Mouse (Mus musculus) kidney, postnatal 4 days (tissue): ENCODE data around the gene Helz.

Experiments used
- DNase-seq, 2 experiments: peaks; one replicate each; pipeline ENCODE4 v3.0.0; 2021; ENCODE audit warnings: mixed read lengths in 2 of 2

The Helz gene

DNA sequence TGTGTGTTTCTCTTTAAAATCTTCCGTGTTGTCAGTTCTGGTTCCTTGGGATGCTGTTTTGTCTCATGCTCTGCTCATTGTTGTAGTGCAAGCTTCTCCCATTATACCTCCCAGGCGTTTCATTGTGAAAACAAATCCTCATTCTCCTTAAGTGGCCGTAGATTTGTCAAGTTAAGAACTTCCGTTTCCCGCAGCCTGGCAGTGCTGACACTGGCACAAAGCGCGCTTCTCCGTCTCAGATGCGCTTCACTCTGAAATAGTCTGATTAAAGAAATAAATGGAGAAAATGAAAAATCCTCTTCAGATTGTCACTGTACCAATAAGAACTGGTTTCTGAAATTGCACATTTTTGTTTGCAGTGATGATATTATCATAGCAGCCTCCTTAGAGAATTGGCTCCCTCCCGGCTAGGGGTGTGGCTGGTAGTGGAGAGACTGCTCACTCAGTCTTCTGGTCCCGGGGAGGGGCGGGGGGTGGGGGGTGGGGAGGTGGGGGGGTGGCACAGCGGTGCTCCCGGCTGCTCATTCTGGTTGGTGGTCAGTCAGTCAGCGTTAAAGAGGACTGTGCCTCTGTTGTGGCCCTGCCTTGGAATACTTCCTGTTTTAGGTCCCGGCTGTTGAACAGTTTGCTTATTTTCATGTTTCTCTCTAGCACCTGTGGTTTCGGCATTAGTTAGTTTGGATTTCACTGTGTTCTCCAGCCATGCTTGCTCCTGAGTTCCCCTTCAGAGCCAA lies 128.6 kb downstream of the Helz start:
- no peak for DNase-seq

DNA sequence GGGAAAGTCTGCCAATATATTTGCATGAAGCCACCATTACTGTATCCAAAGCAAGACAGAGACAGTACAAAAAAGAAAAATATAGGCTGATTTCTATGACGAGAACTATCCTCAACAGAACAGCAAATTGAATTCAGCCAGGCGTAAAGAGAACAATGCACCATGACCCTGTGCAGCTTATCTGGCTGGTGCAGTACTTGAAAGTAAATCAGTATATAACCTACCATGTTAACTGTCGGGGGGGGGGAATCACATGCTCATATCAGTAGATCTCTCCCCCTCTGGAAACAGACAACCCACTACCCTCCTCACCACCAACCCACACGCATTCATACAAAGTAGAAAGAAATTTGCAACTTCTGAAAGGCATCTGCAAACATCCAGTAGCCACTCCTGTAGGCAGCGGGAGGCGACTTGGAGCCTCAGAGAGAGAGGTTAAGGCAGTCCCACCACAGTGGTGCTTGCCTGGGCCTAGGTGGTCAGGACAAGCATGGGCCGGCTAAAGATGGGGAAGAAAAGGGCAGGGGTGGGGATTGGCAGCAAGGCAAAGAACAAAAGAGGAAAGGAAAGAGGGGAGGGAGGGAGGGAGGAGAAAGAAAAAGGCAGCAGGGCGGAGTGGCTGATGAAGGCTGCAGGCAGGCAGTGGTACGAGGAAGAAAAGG lies 135.1 kb downstream of the Helz start:
- DNase-seq = no peak

DNA sequence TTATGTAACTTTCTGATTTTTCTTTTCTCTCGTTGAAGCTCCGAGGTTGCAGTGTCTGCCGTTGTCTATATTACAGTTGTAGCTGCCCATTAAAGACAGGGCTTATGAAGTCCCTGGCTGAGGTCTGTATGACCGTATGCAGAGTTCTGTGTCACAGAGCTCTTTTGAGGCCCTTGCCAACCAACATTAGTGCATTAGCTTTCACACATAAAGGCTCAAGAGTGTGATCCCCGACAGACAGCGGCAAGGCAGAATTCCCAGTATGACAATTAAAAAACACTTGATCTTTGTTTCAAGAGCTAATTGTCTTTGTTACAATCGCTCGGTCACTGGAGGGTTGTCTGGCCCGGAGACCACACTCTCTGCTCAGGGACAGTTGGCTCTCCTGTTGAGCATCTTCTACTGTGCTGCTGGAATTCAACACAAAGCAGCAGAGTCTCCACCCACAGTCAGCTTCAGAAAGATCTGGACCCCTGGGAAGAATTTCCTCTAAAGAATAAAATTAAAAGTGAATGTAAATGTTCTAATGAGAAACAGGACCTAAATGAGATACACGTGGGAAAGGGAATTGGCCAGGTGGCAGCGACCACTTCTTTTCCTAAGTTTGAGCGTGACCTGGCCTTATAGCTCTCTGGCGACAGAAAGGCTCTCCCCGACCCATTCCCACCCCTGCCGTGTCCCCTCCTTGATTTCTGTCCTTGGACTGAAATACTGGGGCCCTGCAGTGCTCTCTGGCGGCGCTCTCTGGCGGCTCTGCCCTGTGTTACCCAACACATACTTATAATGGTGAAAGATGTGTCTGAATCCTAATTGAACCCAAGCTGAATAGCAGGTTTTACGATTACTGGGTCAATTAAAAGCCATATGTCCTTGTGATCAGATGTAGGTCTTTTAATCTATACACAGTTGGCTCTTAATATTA lies 136.1 kb downstream of the Helz start:
- DNase-seq = no peak

DNA sequence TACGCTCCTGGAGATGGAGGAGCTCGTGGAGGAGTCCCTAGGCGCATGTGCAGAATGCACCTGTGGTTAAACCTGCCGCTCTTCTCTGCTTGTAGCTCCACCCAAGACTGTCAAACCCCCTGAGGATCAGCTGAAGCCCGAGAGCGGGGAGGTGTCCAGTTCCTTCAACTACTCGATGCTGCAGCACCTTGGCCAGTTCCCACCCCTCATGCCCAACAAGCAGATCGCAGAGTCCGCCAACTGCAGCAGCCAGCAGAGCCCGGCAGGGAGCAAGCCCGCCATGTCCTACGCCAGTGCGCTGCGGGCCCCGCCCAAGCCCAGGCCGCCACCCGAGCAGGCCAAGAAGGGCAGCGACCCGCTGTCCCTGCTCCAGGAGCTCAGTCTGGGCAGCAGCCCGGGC lies 138.6 kb downstream of the Helz start:
- no peak for DNase-seq

GRCm38 (mm10) chr11:107688480-107688879 lies 140.8 kb downstream of the Helz start:
- peak in 1 of 2 experiments; percentile 24 for DNase-seq

DNA sequence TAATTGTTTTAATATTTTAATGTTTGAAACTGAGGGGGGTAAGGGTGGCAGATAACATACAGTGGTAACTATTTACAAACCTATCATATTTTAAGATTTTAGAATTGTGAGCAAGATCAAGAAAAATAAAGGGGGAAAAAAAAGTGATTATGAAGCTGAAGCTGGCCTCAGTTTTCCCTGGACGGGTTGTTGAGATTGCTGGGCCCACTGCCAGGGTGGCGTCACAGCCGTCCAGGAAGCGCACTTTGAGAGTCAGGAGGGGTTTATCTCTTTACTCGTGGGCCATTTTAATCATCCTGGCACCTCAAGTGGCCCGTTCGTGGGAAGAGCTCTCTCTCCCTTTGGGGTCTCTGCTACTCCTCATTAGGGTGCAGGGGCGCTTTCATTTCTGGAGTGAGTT lies 143.8 kb downstream of the Helz start:
- peak; percentile 25 to 33 for DNase-seq

- DNase-seq = no peak
Measured at GRCm38 (mm10) chr11:107693338-107693737, 145.6 kb downstream of the Helz start.

DNA sequence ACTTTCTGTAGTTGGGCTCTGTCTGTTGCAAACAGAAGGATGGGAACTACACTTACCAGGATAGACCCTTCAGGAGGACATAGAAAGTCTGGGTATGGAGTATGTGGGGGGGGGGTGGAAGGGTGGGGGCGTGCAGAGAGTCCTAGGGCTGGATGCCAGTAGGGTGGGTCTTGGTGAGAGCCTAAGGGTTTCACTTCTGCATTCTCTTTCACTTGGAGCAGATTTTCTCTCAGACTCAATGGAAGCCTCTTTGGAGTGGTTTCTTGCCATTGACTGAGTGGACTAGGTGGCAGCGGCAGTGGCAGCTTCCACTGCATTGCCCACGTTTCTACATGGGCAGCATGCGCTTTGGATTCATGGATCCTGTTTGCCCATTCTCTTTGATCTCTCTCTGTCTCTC lies 152.2 kb downstream of the Helz start:
- DNase-seq = no peak

GRCm38 (mm10) chr11:107703272-107704134 lies 155.8 kb downstream of the Helz start:
- DNase-seq = peak; percentile 29 to 39

DNA sequence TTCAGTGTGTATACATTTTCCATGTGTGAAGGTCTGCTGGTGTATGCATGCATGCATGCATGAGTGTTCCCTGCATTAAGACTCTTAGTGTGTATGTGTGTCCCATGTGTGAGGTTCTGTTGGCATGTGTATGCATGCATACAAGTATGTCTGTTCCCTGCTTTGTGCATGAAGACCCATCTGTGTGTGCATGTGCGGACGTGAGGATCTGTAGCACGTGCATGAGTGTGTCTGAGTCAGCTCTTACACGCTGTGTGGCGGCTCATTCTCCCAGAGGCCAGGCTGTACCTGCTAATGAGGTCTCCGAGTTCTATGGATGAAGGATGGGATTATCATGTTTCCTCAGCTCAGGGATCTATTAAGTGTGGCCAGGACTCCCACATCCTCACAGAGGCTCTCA lies 157.3 kb downstream of the Helz start:
- no peak for DNase-seq

GRCm38 (mm10) chr11:107705476-107706074 lies 157.8 kb downstream of the Helz start:
- peak; percentile 32 to 46 for DNase-seq

GRCm38 (mm10) chr11:107707897-107708610 lies 160.3 kb downstream of the Helz start:
- DNase-seq = peak; percentile 8 to 13

DNA sequence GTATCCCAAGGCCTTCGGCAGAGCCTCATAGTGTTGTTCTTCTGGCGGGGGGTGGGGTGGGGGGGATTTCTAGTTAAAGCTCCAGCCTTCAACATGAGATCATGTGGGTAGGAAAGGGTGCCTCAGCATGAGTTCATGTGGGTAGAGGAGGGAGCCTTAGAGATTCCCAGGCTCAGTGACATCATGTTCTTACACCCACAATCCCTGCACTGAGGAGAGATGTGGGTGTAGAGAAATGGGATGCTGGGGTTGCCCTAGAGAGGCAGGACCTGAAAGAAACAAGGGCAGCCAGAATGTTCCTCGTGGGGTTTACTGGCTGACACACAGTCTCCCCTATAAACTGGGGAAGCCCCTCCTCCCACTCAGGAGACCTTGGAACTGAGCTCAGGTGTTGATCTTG lies 162.6 kb downstream of the Helz start:
- no peak for DNase-seq

GRCm38 (mm10) chr11:107714368-107714767 lies 166.6 kb downstream of the Helz start:
- no peak for DNase-seq

DNA sequence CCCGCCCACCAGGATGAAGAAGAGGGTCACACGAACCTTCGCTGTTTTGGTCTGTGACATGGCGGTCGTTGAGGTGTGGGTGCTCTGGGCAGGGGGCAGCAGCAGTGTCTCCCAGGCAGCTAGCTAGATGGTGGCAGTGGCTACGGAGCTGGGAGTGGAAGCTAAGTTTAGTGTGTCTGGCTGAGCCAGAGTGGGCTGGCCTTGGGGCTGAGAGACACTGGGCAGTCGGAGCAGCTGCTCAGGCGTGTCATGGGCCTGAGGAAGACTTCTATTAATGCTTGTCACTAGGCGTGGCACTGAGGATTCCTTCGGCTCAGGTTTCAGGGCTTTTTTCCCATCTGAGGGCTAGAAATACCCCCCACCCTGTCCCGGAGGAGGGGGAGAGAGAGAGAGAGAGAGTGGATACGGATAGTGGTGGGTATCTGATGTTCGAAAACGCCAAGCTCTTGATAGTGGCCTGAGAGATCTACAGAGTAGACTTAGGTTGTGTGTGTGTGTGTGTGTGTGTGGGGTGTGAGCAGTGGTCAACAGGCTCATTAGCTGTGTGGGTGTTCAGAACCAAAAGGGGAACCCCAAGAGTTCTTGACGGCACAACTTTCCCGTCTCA lies 168.7 kb downstream of the Helz start, which contains the start of gene Cacng1:
TSS of gene Cacng1 (minus strand) at position 191 of the 607 bp plus-strand sequence.
- no peak for DNase-seq

GRCm38 (mm10) chr11:107720264-107721021 lies 172.7 kb downstream of the Helz start:
- DNase-seq = no peak

- no peak for DNase-seq
Measured at GRCm38 (mm10) chr11:107721057-107721456, 173.3 kb downstream of the Helz start.

DNA sequence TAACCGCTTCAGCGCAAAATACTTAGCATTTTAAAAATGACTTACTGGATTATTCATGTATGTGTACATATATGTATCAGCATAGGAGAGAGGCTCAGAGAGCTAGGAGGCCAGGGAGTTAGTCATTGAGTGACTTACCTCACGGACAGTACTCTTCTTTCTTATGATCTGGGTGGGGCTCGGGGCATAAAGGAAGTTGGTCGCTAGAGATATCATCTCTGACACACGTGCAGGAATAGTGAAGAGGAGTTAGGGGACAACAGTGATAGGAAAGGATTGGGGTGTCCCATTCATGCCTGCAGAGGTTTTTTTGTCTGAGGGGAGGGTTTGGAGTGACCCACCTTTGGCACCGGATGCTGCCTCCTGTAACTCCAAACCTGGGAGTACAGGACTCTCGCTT lies 176.9 kb downstream of the Helz start:
- no peak for DNase-seq

DNA sequence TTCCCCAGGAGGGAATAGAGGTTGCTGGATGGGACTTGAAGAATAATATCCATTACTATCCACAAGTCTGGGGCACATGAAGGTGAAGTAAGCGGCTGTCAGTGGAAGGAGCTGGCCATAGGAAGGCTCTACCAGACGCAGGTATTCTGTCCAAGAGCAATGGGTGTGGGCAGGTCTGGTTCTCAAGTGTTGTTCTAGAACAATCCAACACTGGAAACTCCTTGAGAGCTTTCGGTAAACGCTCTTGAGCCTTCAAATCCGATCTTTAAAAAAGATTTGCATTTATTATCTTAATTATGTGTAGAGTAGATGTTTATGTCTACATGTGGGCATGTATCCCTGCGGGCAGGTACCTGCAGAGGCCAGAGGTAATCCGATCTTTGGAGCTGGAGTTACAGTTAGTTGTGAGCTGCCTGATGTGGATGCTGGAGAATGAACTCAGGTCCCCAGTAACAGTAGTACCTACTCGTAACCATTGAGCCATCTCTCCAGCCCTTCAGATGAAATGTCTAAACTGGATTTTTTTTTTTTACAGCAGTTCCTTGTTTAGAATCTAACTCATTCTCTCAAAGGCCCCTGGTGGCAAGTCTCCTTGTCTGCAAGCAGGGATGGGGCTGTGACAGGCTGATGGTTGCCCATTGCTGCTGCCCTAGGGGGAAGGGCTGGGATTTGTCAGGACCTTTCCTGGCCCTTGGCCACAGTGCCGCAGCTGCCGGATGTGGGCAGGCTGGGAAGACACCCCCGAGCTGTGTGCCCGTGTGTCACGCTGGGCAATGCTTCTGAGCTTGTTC lies 180.5 kb downstream of the Helz start:
- no peak for DNase-seq
